Mouse (Mus musculus): ENCODE measurements around the gene Cib1. TPM values are rescaled to one million over a fixed set of nuclear protein-coding genes. Genes with fewer than 3 reads are reported as not detected.

Gene Cib1
- polyA plus RNA-seq, 1 experiment from 2014 or later: 100 TPM

DNA sequence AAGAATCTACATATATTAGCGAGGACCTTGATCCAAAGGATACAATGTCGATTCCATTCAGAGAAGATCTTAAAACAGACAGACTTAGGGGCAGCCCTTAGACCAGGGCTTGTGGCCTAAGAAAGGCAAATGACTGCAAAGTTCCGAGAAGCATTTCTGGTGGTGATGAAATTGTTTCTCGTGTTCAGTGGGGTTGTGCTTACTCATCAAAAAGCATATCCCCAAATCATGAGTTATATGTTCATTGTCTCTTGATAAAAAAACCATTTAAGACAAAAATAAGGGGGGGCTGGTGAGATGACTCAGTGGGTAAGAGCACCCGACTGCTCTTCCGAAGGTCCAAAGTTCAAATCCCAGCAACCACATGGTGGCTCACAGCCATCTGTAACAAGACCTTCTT, 53.3 kb downstream of the Cib1 start:
- Histone ChIP-seq H3K4me1 (ENCODE audit: control insufficient read depth, insufficient read depth, low read length) (no peaks in the 10 kb centered on the region), H3K36me3 (ENCODE audit: control insufficient read depth, insufficient read depth, low read length) (no peaks in the 10 kb centered on the region), H3K9me3 (ENCODE audit: control insufficient read depth, low read length) (no peaks in the 10 kb centered on the region), H3K27ac (ENCODE audit: low read depth, low read length) (no peak overlapping the region), H3K4me3 (ENCODE audit: low read length) (no peak overlapping the region), H3K27me3 (ENCODE audit: control insufficient read depth, insufficient read depth, low read length) (no peaks in the 10 kb centered on the region), H3K9ac (ENCODE audit: low read depth, low read length) (no peak overlapping the region), H3K4me2 (replicated peaks; ENCODE audit: low read depth, low read length) (no peak overlapping the region)
- ATAC-seq (ENCODE audit: low FRiP score, low TSS enrichment): no peak
- WGBS: 92% methylated on average over 6 of the region's 6 CpGs

DNA sequence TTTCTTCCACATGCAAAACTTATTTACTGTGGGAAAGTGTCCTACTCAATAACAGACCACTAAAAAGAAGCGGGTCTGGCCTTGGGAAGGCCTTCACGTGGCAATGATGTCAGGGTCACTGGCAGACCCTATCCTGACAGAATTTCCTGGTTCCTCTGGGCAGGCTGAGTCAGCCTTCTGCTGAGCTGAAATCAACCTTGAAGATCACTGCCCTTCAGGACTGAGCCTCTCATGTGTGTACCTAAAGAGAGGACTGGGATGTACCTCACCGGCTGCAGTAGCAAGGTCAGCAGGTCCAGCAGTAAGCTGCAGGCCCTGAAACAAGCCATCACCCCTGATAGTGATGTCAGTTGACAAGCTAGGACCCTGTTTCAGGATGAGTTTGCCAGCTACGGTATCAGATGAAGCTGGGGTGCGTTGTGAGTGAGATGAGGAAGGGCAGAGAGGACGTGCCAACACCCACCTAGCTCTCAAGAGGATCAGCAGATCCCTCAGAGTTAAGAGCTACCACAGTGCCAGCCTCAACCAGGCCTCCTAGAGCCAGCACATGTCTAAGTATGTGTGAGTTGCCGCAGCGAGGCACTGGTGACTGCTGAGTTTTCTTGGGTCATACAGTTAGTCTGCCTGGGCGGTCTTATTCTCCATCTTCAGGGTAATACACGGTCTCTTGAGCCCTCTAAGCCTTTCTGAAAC, 54.4 kb downstream of the Cib1 start:
- Histone ChIP-seq H3K9ac (ENCODE audit: low read depth, low read length) (no peak overlapping the region), H3K27ac (ENCODE audit: low read depth, low read length) (no peak overlapping the region), H3K9me3 (ENCODE audit: control insufficient read depth, low read length) (no peaks in the 10 kb centered on the region), H3K4me1 (ENCODE audit: control insufficient read depth, insufficient read depth, low read length) (no peaks in the 10 kb centered on the region), H3K4me3 (ENCODE audit: low read length) (no peak overlapping the region), H3K4me2 (replicated peaks; ENCODE audit: low read depth, low read length) (no peak overlapping the region), H3K27me3 (ENCODE audit: control insufficient read depth, insufficient read depth, low read length) (no peaks in the 10 kb centered on the region), H3K36me3 (ENCODE audit: control insufficient read depth, insufficient read depth, low read length) (no peaks in the 10 kb centered on the region)
- 91% methylated on average over 10 of the region's 10 CpGs for WGBS
- no peak for ATAC-seq (ENCODE audit: low FRiP score, low TSS enrichment)

DNA sequence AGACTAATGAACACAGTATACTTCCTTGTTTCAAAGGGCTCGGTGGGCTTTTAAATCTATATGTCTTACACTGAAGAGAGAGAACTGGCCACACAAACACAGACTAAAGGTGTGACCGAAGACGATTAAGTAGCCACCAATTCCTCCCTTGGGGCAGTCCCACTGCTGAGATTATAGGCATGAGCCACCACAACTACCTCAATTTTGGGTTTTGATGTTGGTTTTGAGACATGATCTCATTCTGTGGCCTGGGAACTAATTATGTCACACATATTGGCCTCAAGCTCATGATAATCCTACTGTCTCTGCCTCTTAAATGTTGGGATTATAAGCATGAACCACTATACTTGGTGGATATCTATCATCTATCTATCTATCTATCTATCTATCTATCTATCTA, 55.2 kb downstream of the Cib1 start:
- H3K9me3 ChIP-seq (ENCODE audit: control insufficient read depth, low read length): no peaks in the 10 kb centered on the region
- no peak overlapping the region for H3K4me3 ChIP-seq (ENCODE audit: low read length)
- ATAC-seq (ENCODE audit: low FRiP score, low TSS enrichment): no peak
- H3K27ac ChIP-seq (ENCODE audit: low read depth, low read length): no peak overlapping the region
- H3K36me3 ChIP-seq (ENCODE audit: control insufficient read depth, insufficient read depth, low read length): no peaks in the 10 kb centered on the region
- no peaks in the 10 kb centered on the region for H3K27me3 ChIP-seq (ENCODE audit: control insufficient read depth, insufficient read depth, low read length)
- 96% methylated on average over 3 of the region's 3 CpGs for WGBS
- H3K4me2 ChIP-seq (replicated peaks; ENCODE audit: low read depth, low read length): no peak overlapping the region
- H3K4me1 ChIP-seq (ENCODE audit: control insufficient read depth, insufficient read depth, low read length): 0 out of 2 replicates have a peak, but pooled peaks cover 1% of the 10 kb centered on the region
- no peak overlapping the region for H3K9ac ChIP-seq (ENCODE audit: low read depth, low read length)

Other genes starting within 250 kb of the Cib1 start
- 23.6 and 25.7 TPM in 2 replicates for gene Zfp710, start 208.0 kb downstream of the Cib1 start, polyA plus RNA-seq (2014; fragmentation: Nextera tagmentation; extraction: Ambion mirVana)
- gene Idh2, start 117.4 kb downstream of the Cib1 start, polyA plus RNA-seq (2014; fragmentation: Nextera tagmentation; extraction: Ambion mirVana): 549 and 658 TPM in 2 replicates
- 13.0 and 19.9 TPM in 2 replicates for gene Sema4b, start 46.0 kb downstream of the Cib1 start, polyA plus RNA-seq (2014; fragmentation: Nextera tagmentation; extraction: Ambion mirVana)
- gene Gdpgp1, start 52 bp upstream of the Cib1 start, polyA plus RNA-seq (2014; fragmentation: Nextera tagmentation; extraction: Ambion mirVana): 3.3 and 5.3 TPM in 2 replicates
- 0.47 and 1.7 TPM in 2 replicates for gene Ttll13, start 13.6 kb upstream of the Cib1 start, polyA plus RNA-seq (2014; fragmentation: Nextera tagmentation; extraction: Ambion mirVana)
- gene Ngrn, start 28.4 kb upstream of the Cib1 start, polyA plus RNA-seq (2014; fragmentation: Nextera tagmentation; extraction: Ambion mirVana): 44.8 and 49.7 TPM in 2 replicates
- gene Vps33b, start 36.8 kb upstream of the Cib1 start, polyA plus RNA-seq (2014; fragmentation: Nextera tagmentation; extraction: Ambion mirVana): 9.9 and 15.5 TPM in 2 replicates
- 140 and 158 TPM in 2 replicates for gene Prc1, start 61.6 kb upstream of the Cib1 start, polyA plus RNA-seq (2014; fragmentation: Nextera tagmentation; extraction: Ambion mirVana)
- gene Rccd1, start 91.6 kb upstream of the Cib1 start, polyA plus RNA-seq (2014; fragmentation: Nextera tagmentation; extraction: Ambion mirVana): 15.1 and 15.9 TPM in 2 replicates
- 17.8 and 27.8 TPM in 2 replicates for gene Unc45a, start 108.2 kb upstream of the Cib1 start, polyA plus RNA-seq (2014; fragmentation: Nextera tagmentation; extraction: Ambion mirVana)
- 19.9 and 22.4 TPM in 2 replicates for gene Hddc3, start 110.3 kb upstream of the Cib1 start, polyA plus RNA-seq (2014; fragmentation: Nextera tagmentation; extraction: Ambion mirVana)
- gene Man2a2, start 138.6 kb upstream of the Cib1 start, polyA plus RNA-seq (2014; fragmentation: Nextera tagmentation; extraction: Ambion mirVana): 11.9 and 17.2 TPM in 2 replicates
- 10.7 and 11.4 TPM in 2 replicates for gene Fes, start 155.1 kb upstream of the Cib1 start, polyA plus RNA-seq (2014; fragmentation: Nextera tagmentation; extraction: Ambion mirVana)
- 11.3 and 13.6 TPM in 2 replicates for gene Furin, start 172.6 kb upstream of the Cib1 start, polyA plus RNA-seq (2014; fragmentation: Nextera tagmentation; extraction: Ambion mirVana)